Mouse (Mus musculus) testis, postnatal 10 days (tissue): Measurements from ENCODE around the gene Pnmal2.

ENCODE experiments used
- DNase-seq: peaks from one replicate; pipeline ENCODE4 v3.0.0; 2021; ENCODE audit warnings: low spot score

The Pnmal2 gene

DNA sequence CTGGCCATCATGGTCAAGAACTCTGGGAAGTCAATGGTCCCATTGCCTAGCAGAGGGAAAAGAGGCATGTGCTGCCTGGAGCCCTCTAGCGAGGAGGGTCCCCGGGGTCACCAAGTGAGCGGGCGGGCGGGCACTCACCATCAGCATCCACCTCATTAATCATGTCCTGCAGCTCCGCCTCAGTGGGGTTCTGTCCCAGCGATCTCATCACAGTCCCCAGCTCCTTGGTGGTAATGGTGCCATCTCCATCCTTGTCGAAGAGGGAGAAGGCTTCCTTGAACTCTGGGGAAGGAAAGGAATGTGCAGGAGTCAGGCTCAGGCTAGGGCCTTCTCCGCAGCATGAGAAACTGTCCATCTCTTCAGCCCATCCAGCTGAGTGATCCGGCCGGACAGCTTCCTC, 27.0 kb upstream of the Pnmal2 start:
- no peak for DNase-seq

DNA sequence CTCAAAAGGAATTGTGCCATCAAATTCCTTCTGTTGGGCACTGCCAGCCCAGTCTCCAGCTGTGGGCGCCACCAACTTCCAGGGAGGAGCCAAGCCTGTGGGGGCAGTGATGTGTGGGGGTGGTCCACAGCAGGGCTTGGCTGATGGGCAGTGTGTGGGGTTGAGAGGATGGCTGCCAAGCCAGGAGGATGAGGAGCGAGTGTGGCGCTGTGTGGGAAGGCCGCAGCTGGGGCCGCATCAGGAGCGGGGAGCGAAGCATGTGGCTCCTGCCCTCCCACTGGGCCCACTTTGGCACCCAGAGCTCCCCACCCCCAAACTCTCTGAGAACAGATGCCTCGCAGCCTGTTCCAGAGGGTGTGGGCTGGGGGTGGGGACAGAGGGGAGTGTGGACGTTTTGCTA, 26.5 kb upstream of the Pnmal2 start:
- DNase-seq, result no peak

DNA sequence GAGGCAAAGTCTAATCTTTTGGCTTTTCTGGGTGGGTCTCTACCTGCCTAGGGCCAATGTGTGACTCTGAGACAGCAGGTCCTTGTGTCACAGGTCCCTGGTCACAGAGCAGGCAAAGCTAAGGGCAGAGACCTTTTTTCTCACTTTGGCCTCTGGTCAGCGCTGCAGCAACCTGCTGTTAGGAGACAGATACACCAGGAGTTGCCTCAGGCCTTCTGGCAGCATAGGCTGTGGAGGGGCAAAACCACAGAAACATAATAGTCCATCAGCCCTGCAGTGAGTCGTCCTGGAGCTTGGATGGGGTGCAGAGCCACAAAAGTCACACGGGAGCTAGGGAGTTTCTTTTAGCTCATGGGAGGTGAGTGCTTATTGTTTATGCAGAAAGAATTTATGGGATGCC, 25.8 kb upstream of the Pnmal2 start:
- no peak for DNase-seq

DNA sequence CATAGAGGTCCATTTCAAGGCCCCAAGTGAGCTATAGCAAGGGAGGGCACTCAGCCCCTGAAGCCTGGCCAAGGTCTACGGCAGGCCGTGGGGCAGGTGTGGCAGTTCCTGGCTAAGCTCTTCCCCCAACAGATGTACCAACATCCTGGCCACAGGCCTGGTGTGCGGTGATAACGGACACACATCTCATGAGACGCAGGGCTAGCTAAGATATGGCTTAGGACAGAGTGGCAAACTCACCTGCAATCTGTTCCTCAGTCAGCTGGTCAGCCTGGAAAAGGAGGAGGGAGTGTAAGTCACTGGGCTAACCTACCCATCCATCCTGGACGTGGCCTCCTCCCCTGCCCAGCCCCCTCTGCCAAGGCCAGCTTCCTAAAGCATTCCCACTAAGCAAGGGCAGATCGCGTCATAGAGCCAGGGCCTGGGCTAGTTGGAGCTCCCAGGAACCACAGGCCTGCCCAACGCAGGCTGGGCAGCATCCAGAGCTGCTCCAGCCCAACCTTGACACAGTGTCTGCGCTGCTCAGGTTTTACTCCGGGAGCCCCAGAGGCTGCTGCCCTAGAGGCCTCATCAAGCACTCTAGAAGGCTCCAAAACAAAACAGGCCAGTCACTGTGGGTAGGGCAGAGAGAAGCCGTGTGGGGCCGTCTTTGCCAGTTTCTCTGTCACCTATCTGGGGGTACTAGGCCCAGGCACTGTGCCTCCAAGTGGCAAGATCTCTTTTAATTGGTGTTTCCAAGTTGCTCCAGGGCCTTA, 24.9 kb upstream of the Pnmal2 start:
- DNase-seq, result no peak

DNA sequence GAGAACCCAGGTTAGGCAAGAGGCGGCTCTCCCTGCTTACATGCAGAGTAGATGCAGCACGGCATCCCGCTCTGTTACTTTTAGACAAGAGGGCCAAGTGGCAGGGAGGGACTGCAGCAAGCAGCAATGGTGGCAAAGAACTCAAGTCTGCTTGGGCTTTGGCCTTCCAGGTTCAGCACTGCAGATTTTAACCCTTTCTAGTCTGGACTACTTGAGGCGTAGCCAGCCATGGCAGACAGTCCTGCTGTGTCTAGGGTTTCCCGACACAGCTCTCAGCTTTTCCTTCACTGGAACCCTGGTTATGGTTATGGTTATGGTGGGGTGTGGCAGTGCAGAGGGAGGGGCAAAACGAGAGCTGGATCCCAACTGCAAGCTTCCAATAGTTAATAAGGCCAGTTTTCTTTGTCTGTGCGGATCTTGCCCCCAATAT, 24.3 kb upstream of the Pnmal2 start:
- DNase-seq, result no peak

DNA sequence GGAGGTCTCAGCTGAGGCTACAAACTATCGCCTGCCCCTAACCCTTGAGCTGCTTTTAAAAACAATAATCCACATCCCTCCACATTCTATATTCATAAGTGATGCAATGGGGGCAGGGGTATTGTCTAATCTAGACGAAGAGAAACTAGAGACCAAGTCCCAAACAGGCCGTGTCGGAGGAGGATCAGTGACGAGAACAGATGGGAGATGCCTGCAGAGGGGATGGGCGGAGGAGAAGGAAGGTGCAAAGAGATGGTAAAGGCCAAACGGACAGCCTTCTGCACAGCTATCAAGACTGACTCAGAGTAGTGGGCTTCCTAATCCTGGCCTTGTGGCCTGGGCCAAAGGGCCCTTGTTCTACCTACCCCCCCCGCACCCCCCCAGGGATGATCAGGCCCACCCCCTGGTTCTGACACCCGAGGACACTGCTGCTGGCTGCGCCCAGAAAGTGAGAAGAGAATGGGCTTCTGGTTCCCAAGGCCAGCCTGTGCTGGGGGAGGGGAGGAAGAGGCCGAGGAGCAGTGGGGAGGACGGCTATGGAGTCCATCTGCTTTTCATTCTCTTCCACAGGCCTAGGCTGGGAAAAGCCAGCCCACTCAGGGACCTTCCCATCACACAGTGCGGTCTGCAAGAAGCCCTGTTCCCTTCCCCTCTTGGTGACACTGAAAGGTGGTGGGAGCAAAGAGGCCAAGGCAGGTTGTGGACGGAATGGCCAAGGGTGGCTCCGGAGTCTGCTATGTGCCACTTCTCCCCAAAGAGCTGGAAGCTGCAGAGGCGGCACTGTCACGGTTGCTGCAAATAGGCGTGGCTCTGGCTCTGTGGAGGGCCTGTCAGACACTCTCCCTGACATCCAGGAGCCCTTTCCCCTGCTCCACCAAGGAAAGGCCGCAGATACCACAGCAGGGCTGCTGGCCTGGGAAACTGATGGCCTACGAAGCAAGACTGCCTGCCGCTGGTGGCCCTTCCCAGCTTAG, 23.4 kb upstream of the Pnmal2 start:
- DNase-seq, result peak; percentile 74

DNA sequence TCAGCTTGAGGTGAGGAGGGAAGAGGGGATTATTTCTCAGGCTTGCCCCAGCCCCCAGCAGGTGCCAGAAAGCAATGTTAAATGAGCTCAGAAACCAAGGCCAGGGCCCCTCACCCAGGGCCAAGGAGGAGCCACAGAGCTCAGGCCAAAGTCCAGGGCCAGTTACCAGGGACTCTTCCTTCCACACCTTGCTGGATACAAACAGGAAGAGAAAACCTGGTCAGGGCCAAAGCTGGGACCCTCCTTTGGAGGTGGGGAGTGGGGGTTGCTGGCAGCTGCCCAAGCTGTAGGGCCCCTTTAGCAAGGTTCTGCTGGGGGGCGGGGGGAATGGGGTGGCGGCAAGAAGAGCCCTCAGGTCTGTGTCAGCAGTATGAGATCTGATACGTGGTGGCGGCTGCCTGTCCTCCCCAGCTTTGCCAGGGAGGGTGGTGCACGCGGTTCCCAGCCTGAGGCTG, 22.6 kb upstream of the Pnmal2 start:
- no peak for DNase-seq

DNA sequence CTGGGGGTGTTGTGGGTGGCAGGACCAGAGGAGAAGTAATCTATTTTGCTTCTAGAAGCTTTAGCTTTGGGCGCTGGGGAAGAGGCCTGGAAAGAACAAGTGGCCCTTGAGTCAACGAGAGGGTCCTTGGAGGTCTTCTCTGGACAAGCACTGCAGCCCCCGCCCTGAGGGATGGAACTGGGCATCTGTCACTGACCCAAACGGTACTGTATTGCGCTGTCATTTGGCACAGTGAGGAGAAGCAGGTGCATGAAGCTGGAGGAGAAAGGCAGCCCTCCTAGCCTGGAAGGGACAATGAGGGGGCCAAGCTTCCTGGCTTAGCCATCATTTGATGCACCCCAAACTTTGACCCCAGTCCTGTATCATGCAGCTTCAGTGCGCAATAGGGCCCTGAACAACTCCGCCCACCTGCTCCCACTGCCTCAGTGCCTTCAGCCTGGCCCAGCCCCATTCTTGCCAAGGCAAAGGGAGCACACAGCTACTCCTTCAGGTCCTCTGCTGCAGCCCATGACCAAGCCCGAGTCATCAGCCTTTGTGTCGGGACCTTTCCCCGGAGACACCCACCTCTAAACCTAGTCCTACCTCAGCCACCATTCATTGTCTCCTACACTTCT, 22.0 kb upstream of the Pnmal2 start:
- no peak for DNase-seq

DNA sequence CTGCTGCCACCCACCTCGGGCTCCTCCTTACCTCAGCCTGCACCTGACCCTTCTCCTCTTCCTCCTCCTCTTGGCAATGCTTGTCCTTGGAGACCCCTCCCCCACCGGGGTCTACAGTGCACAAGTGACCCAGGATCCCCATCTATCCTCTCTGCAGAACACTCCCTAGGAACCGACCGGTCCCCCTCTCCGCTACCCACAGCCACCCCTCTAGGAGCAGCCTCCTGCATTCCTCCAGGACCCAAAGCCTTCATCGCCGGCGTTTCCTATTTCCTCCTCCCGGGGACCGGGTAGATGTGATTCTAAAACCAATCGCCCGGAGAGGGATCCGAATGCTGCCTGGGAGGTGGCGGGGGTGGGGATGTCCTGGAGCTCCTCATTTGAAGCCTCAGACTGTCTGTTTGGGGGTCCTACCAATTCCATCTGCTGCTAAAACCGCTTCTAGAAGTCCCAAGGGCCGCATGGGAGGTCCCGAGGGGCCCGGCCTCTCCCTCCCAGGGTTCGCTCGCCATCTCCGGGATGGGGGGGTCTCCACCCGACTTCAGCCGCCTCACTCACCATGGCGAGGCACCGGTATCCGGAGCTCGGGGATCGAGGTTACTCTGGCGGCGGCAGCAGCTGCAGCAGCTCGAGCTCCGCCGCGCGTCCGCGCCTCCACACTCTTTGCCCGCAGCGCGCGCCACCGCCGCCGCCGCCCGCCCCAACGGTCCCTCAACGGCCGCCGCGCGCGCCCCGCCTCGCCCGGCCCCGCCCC, 21.0 kb upstream of the Pnmal2 start:
- no peak for DNase-seq

DNA sequence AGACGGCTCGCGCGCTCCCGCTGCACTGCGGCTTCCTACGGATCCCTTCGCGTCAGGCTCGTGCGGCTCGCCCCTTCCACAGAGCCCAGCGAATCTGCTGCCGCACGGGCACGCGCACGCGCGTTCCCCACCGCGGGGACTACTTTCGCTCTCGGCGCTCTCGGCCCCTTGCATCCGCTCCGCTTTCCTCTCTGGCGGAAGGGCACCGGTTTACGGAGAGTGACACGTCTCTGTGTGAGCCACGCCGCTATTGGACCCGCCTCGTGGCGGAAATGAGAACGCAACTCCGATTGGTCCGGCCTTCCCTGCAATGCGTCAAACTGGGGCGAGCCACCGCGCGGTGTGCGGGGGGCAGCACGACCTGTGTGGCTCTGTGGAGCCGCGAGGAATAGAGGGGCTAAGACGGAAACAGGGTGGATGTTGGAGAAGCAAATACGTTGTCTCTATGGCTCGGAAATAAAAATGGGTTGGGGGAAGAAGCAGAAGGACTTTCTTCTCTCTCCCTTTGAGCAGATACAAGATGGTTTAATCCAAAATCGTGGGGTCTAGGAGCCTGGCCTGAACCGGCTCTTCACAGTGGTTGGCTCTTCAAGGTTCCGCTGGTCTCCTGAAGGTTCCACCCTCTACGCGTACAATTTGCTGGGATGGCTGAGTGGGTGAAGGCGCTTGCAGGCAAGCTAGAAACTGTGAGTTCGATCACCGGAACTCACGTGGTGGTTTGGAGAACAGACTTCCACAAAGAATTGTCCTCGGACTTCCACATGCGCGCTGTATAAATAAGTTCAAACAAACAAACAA, 20.2 kb upstream of the Pnmal2 start, which contains the start of gene Calm3:
Gene Calm3, minus strand, starts transcription at position 78 of the 798 bp plus-strand sequence.
- DNase-seq, result peak; percentile 99

DNA sequence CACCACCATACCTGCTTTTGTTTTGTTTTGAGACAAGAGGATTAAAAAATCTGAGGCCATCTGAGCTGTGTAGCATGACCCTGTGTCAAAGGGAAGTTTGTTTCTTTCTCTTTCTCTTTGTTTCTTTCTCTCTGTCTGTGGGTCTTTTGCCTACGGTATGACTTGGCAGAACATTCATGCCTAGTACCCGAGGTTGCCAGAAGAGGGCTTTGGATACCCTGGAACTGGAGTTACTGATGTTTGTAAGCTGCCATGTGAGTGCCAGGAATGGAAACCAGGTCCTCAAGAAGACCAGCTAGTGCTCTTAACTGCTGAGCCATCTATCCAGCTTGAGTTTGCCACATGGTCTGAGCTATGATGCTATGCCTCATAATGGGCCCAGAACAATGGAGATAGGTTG, 16.1 kb upstream of the Pnmal2 start:
- no peak for DNase-seq

DNA sequence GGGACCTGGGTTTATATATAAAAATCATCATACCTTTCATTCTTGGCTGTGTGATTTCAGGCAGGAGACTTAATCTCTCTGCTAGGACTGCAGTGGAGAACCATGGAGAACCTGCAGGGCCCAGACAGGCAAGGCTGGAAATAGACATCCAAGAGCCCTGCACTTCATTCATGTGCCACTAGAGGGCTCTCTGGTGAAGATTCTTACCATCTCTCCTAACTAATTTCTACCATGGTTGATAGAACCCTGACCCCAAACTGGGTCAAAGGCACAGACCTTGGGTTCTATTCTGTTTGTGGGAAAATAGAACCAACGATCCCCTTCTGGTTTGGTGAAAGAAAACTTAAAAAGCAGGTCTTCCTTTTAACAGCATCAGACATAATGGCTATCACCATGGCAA, 13.6 kb upstream of the Pnmal2 start:
- peak; percentile 80 for DNase-seq

DNA sequence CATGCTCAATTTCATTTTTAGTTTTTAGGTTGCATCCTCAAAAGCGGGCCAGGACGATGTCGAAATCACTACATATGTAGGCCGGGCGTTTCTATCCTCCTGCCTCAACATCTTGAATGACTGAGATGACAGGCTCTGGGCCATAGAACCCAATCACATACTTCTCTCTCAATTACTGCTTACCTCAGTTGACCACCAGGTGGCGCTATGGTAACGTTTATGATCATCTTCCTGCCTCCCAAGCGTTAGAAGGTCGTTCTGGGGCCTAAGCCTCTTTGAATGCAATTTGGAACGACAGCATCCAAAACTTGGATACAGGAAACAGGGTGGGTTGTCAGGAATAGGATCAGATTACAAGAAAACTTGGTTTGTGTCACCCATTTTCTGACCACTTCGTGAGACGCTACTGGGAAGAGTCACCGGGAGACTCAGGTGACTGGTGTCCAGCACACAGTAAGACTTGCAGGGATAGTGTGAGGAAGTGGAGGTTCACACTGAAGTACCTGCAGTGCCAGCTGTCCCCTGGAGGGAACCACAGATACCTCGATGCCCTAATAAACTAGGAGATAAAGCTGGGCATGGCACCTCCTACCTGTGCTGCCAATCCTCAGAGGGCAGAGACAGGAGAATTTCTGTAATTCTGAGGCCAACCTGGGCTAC, 12.4 kb upstream of the Pnmal2 start:
- DNase-seq, result peak; percentile 91

DNA sequence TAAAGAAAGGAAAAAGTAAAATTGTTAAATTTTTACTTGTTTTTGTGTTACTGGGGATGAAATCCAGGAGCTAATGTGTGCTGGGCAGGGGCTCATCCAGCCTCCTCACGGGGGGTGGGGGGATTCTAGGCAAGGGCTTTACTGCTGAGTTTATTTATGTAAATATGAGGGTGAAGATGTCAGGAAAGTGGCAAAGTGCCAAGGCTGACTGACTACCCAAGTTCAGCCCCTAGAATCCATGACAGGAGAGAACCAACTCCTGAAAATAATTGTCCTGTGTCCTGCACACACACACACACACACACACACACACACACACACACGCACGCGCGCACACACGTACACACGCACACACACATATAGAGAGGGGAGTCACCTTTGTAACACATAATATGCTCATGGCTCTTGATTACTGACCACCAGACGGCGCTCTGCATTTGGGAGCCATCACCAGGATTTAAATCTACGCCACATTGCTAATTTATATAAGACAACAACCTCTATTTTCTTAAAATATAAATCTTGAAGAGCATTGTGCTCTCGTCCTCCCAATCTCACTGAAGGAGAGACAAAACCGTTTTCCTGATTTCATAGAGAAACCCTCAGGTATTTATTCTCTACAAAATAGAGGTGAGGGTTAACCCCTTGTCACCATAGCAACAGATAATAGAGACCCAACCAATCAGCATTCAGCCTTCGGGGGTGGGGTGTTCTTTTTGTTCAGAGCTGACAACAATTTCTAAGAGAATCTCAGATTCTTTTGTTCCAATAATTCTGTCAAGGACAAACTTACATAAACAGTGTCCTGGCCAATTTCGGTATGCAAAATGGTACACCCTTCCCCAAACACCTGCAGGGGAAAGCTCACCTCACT, 11.5 kb upstream of the Pnmal2 start:
- DNase-seq, result no peak

DNA sequence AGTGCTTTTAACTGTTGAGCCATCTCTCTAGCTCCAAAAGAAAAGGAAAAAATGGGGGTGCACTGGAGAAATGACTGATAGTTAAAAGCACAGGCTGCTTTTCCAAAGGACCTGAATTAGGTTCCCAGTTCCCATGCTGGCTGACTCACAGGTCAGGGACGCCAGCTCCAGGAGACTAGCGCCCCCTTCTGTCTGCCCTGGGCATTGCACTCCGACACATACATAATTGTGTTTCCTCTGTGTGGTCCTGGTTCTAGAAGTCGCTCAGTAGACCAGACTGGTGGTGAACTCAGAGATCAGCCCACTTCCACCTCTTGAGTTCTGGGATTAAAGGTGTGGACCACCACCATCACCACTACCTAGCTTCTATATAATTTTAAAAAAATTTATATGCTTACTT, 7.2 kb upstream of the Pnmal2 start:
- peak; percentile 72 for DNase-seq

DNA sequence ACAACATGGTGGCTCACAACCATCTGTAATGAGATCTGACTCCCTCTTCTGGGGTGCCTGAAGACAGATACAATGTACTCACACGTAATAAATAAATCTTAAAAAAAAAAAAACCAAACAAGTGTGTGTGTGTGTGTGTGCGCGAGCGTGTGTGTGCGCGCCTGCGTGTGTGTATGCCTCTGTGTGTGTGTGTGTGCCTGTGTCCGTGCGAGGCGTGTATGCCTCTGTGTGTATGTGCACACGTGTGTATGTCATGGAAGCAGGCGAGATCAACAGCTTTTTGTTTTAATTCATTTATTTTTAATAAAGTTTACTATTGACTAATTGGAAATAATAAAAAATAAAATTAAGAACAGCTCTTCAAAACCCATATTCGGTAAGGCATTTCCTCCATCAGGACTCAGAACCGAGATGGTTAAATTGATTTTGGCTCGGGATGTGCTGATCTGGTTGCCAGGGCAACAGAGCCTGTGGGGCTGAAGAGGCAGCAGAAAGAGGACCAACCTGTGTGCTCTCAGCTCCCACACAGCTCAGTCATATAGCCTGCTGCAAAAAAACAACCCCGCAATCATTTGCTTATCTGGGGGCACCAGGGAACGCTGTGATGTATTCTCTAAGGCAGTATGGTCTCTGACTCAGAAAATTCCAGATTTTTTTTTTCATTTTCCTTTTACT, 6.2 kb upstream of the Pnmal2 start:
- DNase-seq, result peak; percentile 43

DNA sequence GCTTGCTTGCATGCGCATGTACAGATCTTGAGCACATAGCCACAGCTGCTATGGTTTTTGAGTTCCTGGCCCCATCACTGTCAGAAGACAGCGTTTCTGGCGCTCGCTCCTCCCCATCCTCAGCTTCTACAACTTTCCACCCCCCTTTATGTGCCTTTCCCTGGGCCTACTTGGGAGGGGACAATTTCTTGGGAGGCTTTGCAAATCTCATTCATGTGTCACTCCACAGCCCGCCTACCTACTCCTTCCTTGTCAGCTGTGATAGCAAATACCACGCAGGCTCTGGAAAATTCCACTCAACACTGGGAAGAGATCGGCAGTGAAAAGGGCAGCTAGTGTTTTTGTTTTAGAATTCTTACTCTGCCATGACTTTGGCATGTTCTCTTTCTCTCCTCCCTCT, 4.2 kb upstream of the Pnmal2 start:
- no peak for DNase-seq

DNA sequence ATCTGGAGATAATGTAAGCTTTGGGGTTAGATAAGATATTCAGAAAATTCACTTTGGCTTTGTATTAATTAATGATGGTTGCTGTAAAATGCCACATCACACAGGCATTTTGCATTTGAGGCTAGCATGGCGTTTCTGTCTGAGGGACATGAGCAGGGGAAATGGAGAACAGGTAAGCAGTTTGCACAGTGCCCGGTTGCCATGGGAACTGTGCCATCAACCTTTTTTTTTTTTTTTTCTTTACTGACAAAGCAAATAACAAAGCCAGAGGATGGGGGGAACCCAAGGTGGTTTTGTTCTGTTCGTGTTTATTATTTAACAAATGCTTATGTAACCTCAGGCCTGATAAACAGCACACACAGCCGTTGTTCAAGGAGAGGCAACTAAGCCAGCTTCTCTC, 1.6 kb upstream of the Pnmal2 start:
- no peak for DNase-seq

DNA sequence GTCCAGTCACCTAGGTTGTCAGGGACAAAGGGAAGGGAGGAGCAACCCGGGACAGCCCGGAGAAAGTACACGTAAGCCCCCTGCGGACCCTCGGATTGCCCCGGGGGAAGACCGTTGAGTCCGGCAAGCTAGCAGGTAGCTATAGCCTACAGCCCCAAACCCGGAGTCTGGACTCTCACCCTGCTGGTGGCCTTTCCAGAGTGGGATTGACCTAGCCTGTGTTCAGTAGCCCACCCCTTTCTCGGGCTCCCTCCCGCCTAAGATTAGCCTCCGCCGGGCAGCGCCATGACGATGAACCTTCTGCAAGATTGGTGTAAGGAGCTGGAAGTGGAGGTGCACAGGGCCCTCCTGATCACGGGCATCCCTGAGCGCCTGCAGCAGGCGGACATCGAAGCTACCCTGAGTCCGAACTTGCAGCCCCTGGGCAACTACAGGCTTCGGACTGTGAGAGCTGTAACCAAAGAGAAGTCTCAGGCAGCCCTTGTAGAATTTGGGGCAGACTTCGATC, 380 bp downstream of the Pnmal2 start:
- DNase-seq, result no peak
